16 mouse cellular contexts compared by ENCODE assay signal in the genomic region with DNA sequence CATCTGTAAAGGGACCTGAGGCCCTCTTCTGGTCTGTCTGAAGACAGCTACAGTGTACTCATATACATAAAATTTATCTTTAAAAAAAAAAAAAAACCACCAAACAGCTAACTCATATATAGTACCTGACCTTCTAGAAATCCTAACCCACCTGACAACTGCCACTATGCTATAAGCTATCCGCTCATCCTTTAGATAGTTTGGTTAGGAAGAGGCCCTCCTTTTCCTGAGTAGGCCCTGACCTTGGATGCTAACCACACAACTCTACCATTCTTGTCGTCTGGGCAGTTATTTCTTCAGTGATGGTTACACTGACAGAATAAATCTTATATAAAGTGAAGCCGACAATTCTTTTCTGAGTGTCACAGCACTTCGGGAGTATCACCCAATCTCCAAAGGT.
"Had no signal": no experiment of that assay in that cellular context is flagged by ENCODE, and none has a peak within 500 bp of the region (broad histone marks: within the 10 kb centered on the region; RNA-seq: fewer than 3 reads in every experiment).

No protein-coding gene starts in this region.

- H3K27ac ChIP-seq: neural tube, embryonic 12.5 days; neural tube, embryonic 13.5 days; neural tube, embryonic 15.5 days; stomach, embryonic 15.5 days; stomach, postnatal 0 days had no signal

- H3K27me3 ChIP-seq: neural tube, embryonic 12.5 days; neural tube, embryonic 13.5 days; neural tube, embryonic 15.5 days; stomach, embryonic 15.5 days had no signal

- H3K9ac ChIP-seq: neural tube, embryonic 12.5 days; neural tube, embryonic 13.5 days; neural tube, embryonic 15.5 days; stomach, embryonic 15.5 days had no signal

- H3K9me3 ChIP-seq: neural tube, embryonic 12.5 days; neural tube, embryonic 13.5 days; neural tube, embryonic 15.5 days; stomach, embryonic 15.5 days had no signal

- DNase-seq: retina, postnatal 1 day; right cerebral cortex, adult 18-20 months; right cerebral cortex, postnatal 14 days; right cerebral cortex, postnatal 25 days; right cerebral cortex, postnatal 4 days; spleen, adult 18-20 months; thymus, adult 18-20 months; thymus, adult 2 months; thymus, postnatal 14 days; thymus, postnatal 25 days; thymus, postnatal 36 days had no signal

- H3K4me2 ChIP-seq: neural tube, embryonic 12.5 days; neural tube, embryonic 13.5 days; neural tube, embryonic 15.5 days; stomach, embryonic 15.5 days had no signal

- H3K4me1 ChIP-seq: neural tube, embryonic 12.5 days; neural tube, embryonic 13.5 days had no signal

- H3K4me3 ChIP-seq: neural tube, embryonic 12.5 days; neural tube, embryonic 13.5 days; neural tube, embryonic 15.5 days; stomach, embryonic 15.5 days had no signal
